Mouse (Mus musculus): ENCODE data around the gene Tpt1. TPM values are rescaled to one million over a fixed set of nuclear protein-coding genes. Genes with fewer than 3 reads are reported as not detected.
A peak's percentile ranks its signal among the peaks of the same experiment; 100 is the strongest.

The Tpt1 gene
- polyA plus RNA-seq, 1 experiment from 2014 or later: 849 TPM

DNA sequence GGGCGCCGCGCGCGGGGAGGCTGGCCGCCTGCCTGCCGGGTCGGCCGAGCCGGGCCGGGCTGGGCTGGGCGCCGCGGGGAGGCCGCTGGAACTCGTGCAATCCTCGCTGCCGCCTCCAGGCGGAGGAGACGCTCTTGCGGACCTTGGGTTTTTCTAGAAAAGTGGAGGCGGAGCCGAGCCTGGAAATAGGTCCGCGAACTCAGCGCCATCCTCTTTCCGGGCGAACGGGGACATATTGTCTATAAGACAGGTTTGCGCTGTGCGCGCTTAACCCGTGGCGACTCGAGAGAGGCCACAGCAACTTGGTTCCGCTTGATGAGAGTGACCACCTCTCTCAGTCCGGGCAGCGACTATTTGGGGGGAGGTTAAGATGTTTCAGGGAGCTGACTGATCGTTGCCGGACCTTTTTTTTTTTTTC, 814 bp downstream of the Tpt1 start:
- H3K27me3 ChIP-seq (replicated peaks): no peaks in the 10 kb centered on the region
- peak overlapping the region; percentile 99 for H3K27ac ChIP-seq (replicated peaks)
- under 1% methylated on average over 40 of the region's 40 CpGs for WGBS
- H3K9me3 ChIP-seq: no peaks in the 10 kb centered on the region
- peak overlapping the region; percentile 100 for H3K9ac ChIP-seq
- peaks cover 45% of the 10 kb centered on the region for H3K36me3 ChIP-seq
- H3K4me1 ChIP-seq: peaks cover 36% of the 10 kb centered on the region
- peak overlapping the region; percentile 76 for H3K4me2 ChIP-seq
- peak overlapping the region; percentile 92 for H3K4me3 ChIP-seq
- ATAC-seq (ENCODE audit: extremely low read depth, insufficient number of reproducible peaks, low FRiP score, low TSS enrichment): peak; percentile 47

DNA sequence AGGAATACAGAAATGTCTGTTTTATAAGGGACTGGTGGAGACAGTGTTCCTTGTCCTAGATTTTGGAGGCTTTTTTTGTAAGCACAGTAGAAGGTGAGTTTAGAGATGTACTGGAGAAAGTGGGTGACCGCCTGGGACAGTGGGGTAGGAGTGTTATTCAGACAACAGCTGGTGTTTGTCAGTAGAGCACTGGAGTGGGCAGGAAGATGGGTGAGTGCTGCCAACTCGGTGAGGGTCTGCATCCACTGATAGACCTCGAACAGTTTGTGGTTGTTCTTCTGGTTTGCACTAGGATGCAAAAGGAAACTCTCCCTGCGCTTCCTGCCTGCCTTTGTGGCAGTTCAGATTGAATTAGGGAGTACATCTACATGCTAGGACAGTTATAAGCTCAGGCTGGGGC, 2.8 kb downstream of the Tpt1 start:
- H3K4me3 ChIP-seq: peak overlapping the region; percentile 92

DNA sequence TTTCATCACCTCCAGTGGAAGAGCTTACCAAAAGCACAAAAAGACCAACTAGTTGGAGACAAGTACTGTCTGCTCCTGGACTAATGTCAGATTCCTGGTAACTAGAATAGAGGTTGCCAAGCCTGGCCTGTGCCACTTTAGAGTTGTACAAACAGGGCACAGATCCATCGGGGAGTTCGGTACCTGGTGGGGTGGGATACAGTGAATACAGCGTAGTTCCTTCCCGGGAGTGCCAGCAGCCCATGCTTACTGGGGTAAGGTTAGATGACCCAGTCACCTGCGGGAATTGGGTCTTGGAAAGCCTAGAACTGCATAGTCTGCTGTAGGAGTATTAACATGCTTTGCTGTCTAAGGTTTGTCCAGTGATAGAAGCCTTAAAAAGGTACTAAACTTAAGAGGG, 3.6 kb downstream of the Tpt1 start:
- no peak overlapping the region for H3K9ac ChIP-seq
- no peak for ATAC-seq (ENCODE audit: extremely low read depth, insufficient number of reproducible peaks, low FRiP score, low TSS enrichment)
- H3K9me3 ChIP-seq: no peaks in the 10 kb centered on the region
- no peak overlapping the region for H3K27ac ChIP-seq (replicated peaks)
- H3K36me3 ChIP-seq: peaks cover 68% of the 10 kb centered on the region
- no peak overlapping the region for H3K4me3 ChIP-seq
- WGBS: 89% methylated on average over 5 of the region's 5 CpGs
- peaks cover 27% of the 10 kb centered on the region for H3K4me1 ChIP-seq
- H3K4me2 ChIP-seq: peak overlapping the region; percentile 7; the same call in 1 of the 2 replicates
- H3K27me3 ChIP-seq (replicated peaks): no peaks in the 10 kb centered on the region

More for the DNA sequence above, 2.8 kb downstream of the Tpt1 start:
- Histone ChIP-seq H3K4me1 (peaks cover 30% of the 10 kb centered on the region), H3K9me3 (no peaks in the 10 kb centered on the region), H3K36me3 (peaks cover 64% of the 10 kb centered on the region), H3K27me3 (replicated peaks) (no peaks in the 10 kb centered on the region), H3K4me2 (peak overlapping the region; percentile 76), H3K27ac (replicated peaks) (no peak overlapping the region), H3K9ac (peak overlapping the region; percentile 100)
- 71% methylated on average over 4 of the region's 4 CpGs for WGBS
- no peak for ATAC-seq (ENCODE audit: extremely low read depth, insufficient number of reproducible peaks, low FRiP score, low TSS enrichment)

DNA sequence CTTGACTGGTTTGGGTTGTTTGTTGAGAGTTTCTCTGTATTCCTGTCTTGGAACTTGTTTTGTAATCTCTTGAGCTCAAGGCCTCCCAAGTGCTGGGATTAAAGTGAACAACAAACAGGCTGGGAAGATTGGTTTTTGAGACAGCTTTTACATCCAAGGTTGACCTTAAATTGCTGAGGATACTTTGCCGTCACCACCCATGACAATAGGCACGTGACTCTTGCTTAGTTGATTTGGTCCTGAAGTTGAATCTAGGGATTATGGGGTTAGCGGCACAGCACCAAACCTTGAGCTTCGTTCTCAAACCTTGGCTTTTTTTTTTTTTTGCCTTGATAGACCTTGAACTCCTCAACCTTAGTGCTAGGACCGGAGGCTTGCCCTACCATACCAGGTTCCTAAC, 4.3 kb downstream of the Tpt1 start:
- H3K27me3 ChIP-seq (replicated peaks): no peaks in the 10 kb centered on the region
- WGBS: 77% methylated on average over 5 of the region's 5 CpGs
- H3K4me2 ChIP-seq: no peak overlapping the region
- H3K9me3 ChIP-seq: no peaks in the 10 kb centered on the region
- H3K4me3 ChIP-seq: no peak overlapping the region
- no peak overlapping the region for H3K9ac ChIP-seq
- H3K36me3 ChIP-seq: peaks cover 75% of the 10 kb centered on the region
- peaks cover 27% of the 10 kb centered on the region for H3K4me1 ChIP-seq
- no peak for ATAC-seq (ENCODE audit: extremely low read depth, insufficient number of reproducible peaks, low FRiP score, low TSS enrichment)
- no peak overlapping the region for H3K27ac ChIP-seq (replicated peaks)

DNA sequence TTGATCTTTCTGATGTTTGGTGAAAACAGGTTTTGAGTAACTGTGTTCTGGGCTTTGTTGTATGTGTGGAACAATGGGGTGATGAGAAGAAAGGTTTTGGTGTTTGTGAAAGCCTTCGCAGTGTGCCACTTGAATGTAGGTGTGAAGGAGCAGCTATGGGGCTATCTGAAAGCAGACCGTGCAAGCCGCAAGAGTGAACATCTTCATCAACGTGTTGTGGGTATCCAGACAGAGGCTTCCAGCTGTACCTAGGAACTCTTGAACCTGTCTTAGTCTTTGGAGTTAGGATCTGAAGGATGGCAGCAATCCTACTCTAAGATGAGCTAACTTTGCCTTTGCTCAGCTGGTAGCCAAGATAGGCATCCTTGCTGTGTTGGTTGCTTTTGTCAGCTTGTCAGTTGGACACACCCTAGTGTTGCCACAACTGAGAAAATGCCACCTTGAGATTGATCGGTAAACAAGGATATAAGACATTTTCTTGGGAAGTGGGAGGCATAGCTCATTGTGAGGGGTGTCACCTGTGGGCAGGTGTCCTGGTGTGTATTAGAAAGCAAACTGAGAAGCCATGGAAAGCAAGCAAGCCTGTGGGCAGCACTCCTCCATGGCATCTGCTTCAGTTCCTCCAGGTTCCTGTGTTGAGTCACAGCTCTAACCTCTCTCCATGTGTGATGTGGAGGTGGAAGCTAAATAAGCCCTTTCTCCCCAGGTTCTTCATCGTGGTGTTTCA, 5.1 kb downstream of the Tpt1 start:
- 82% methylated on average over 6 of the region's 6 CpGs for WGBS
- Histone ChIP-seq H3K4me3 (no peak overlapping the region), H3K27ac (replicated peaks) (no peak overlapping the region), H3K36me3 (peaks cover 79% of the 10 kb centered on the region), H3K9ac (no peak overlapping the region), H3K4me1 (peaks cover 27% of the 10 kb centered on the region), H3K27me3 (replicated peaks) (no peaks in the 10 kb centered on the region), H3K4me2 (no peak overlapping the region), H3K9me3 (no peaks in the 10 kb centered on the region)
- ATAC-seq (ENCODE audit: extremely low read depth, insufficient number of reproducible peaks, low FRiP score, low TSS enrichment): no peak

DNA sequence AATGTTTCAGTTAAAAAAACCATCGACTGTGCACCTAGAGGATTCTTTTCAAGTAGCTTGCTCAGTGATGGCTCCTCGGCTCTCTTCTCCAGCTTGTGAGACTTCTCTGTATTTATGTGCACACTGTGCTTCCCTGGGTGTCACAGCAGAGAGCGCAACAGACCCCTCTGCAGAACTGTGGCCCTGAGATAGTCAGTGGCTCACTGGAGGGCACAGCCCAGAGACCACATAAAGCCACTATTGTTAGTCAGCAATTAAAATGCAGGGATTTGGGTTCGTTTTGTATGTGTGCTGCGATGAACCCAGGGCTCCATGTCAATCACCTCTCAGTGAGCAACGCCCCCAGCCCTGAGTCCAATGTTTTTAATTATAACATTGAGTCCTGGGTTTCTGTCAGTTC, 5.9 kb downstream of the Tpt1 start:
- 77% methylated on average over 6 of the region's 6 CpGs for WGBS
- Histone ChIP-seq H3K27me3 (replicated peaks) (no peaks in the 10 kb centered on the region), H3K9ac (no peak overlapping the region), H3K4me1 (peaks cover 32% of the 10 kb centered on the region), H3K27ac (replicated peaks) (no peak overlapping the region), H3K36me3 (peaks cover 79% of the 10 kb centered on the region), H3K9me3 (no peaks in the 10 kb centered on the region), H3K4me2 (no peak overlapping the region), H3K4me3 (no peak overlapping the region)
- no peak for ATAC-seq (ENCODE audit: extremely low read depth, insufficient number of reproducible peaks, low FRiP score, low TSS enrichment)

DNA sequence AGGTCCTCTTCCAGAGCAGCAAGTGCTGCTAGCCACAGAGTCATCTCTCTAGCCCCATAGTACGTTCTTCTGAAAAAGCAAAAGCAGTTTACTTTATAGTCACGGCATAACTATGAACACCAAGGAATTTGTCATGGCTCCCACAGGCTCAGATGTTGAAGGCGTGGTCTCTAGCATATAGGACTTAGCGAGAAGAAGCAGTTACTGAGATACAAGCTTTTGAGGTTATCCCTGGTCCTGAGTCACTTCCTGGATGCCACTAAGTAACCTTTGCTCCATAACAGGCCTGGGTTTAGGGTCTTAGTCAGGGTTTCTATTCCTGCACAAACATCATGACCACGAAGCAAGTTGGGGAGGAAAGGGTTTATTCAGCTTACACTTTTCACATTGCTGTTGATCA, 7.1 kb downstream of the Tpt1 start:
- H3K36me3 ChIP-seq: peaks cover 77% of the 10 kb centered on the region
- no peaks in the 10 kb centered on the region for H3K27me3 ChIP-seq (replicated peaks)
- peaks cover 24% of the 10 kb centered on the region for H3K4me1 ChIP-seq
- no peak overlapping the region for H3K4me2 ChIP-seq
- WGBS: 80% methylated on average over 5 of the region's 5 CpGs
- no peak overlapping the region for H3K4me3 ChIP-seq
- peaks cover 1% of the 10 kb centered on the region; the same call in 1 of the 2 replicates for H3K9me3 ChIP-seq
- no peak for ATAC-seq (ENCODE audit: extremely low read depth, insufficient number of reproducible peaks, low FRiP score, low TSS enrichment)
- no peak overlapping the region for H3K9ac ChIP-seq
- no peak overlapping the region for H3K27ac ChIP-seq (replicated peaks)

DNA sequence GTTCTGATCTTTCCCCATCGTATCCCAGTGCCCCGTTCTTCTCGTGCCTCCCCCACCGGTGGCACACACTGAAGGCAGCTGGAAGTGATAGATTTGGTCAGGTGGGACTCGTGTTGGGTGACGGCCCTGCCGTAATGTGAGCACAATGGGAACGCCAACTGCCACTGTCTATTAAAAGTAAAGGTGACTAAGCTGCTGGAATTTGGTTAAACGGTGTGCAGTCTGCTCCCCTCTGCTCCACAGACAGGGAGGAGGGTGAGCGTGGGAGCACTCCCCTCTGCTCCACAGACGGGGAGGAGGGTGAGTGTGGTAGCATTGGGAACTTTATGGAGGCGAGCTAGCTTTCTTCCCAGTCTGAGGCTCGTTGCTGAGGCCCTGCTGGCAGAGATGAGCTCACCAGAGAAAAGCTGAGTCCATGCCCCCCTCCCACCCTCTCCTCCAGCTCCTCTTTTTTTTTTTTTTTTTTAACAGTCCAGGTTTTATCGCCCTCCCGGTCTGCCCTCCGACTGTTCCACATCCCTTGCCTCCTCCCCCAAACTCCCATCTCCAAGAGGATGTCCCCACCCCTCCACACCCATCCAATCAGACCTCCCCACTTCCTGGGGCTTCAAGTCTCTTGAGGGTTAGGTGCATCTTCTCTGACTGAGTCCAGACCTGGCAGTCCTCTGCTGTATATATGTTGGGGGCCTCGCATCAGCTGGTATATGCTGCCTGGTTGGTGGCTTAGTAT, 10.5 kb downstream of the Tpt1 start:
- H3K36me3 ChIP-seq: peaks cover 45% of the 10 kb centered on the region
- no peak overlapping the region for H3K9ac ChIP-seq
- H3K4me1 ChIP-seq: peaks cover 21% of the 10 kb centered on the region
- H3K4me2 ChIP-seq: no peak overlapping the region
- no peak overlapping the region for H3K4me3 ChIP-seq
- ATAC-seq (ENCODE audit: extremely low read depth, insufficient number of reproducible peaks, low FRiP score, low TSS enrichment): no peak
- H3K9me3 ChIP-seq: peaks cover 3% of the 10 kb centered on the region; the same call in 1 of the 2 replicates
- H3K27ac ChIP-seq (replicated peaks): no peak overlapping the region
- H3K27me3 ChIP-seq (replicated peaks): no peaks in the 10 kb centered on the region
- 50% methylated on average over 17 of the region's 17 CpGs for WGBS

DNA sequence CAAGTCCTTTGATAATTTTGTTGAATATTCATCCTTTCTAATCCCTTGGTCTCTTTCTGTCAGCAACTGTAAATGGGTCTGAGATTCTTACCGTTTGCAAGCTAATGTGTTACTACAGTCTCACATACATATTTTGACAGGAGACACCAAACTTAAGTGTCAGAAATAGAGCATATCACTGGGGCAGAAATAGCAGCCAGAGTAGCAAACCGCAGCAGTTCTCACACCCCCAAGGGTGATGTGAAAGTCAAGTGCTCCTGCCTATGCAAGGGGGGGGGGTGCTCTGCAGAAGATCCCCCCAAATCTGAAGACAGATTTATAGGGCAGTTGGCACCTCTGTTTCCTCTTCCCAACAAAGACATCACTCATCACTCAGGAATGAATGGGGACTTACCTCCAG, 13.3 kb downstream of the Tpt1 start:
- H3K27ac ChIP-seq (replicated peaks): peak overlapping the region; percentile 48; the same call in 1 of the 2 replicates
- H3K27me3 ChIP-seq (replicated peaks): no peaks in the 10 kb centered on the region
- 28% methylated on average over 2 of the region's 2 CpGs for WGBS
- H3K4me1 ChIP-seq: peaks cover 27% of the 10 kb centered on the region
- H3K36me3 ChIP-seq: peaks cover 22% of the 10 kb centered on the region
- H3K9me3 ChIP-seq: peaks cover 12% of the 10 kb centered on the region; the same call in 1 of the 2 replicates
- H3K9ac ChIP-seq: no peak overlapping the region
- no peak for ATAC-seq (ENCODE audit: extremely low read depth, insufficient number of reproducible peaks, low FRiP score, low TSS enrichment)
- no peak overlapping the region for H3K4me3 ChIP-seq
- no peak overlapping the region for H3K4me2 ChIP-seq

DNA sequence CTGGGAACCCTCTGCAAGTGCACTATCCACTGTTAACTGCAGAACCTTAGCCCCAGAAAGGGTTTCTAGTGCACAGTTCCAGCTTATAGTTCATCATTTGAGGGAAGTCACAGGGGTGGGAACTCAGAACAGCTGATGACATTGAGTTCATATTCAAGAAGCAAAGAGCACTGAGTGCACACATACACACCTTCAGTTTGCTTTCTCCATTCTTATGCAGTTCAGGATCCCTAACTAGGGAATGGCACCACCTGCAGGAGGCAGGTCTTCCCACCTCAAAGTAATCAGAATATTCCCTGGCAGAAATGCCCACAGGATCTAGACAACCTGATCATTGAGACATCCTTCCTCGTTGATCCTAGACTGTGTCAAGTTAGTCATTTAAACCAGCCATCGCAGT, 14.7 kb downstream of the Tpt1 start:
- Histone ChIP-seq H3K9me3 (peaks cover 12% of the 10 kb centered on the region; the same call in 1 of the 2 replicates), H3K27ac (replicated peaks) (no peak overlapping the region), H3K4me1 (peaks cover 40% of the 10 kb centered on the region), H3K4me3 (no peak overlapping the region), H3K27me3 (replicated peaks) (no peaks in the 10 kb centered on the region), H3K9ac (no peak overlapping the region), H3K4me2 (no peak overlapping the region), H3K36me3 (peaks cover 9% of the 10 kb centered on the region)
- ATAC-seq (ENCODE audit: extremely low read depth, insufficient number of reproducible peaks, low FRiP score, low TSS enrichment): no peak
- WGBS: 79% methylated on average over 2 of the region's 2 CpGs

DNA sequence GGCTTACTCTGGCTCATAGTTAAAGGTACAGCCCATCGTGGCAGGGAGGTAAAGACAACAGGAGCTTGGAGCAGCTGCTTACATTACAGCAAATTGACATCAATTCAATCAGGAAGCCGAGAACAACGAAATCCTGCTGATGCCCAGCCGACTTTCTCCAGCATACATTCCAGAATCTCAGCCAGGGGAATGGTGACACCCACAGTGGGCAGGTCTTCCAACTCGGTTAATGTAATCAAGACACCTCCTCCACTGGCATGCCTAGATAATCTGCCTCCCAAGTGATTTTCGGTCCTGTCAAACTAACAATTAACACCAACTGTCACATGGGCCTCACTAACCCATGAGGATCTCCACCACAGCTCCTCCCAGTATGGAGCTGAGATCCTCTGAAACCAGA, 17.8 kb downstream of the Tpt1 start:
- H3K27me3 ChIP-seq (replicated peaks): no peaks in the 10 kb centered on the region
- peak overlapping the region; percentile 96 for H3K27ac ChIP-seq (replicated peaks)
- no peak overlapping the region for H3K9ac ChIP-seq
- ATAC-seq (ENCODE audit: extremely low read depth, insufficient number of reproducible peaks, low FRiP score, low TSS enrichment): no peak
- H3K4me2 ChIP-seq: no peak overlapping the region
- 79% methylated on average over 6 of the region's 6 CpGs for WGBS
- peaks cover 35% of the 10 kb centered on the region for H3K4me1 ChIP-seq
- H3K36me3 ChIP-seq: no peaks in the 10 kb centered on the region
- no peak overlapping the region for H3K4me3 ChIP-seq
- H3K9me3 ChIP-seq: peaks cover 9% of the 10 kb centered on the region; the same call in 1 of the 2 replicates

Data from heart, embryonic 13.5 days (tissue).